Mouse (Mus musculus) forebrain, embryonic 11.5 days (tissue): ENCODE measurements around the gene Gp1bb. TPM values are rescaled to one million over a fixed set of nuclear protein-coding genes. Genes with fewer than 3 reads are reported as not detected.

Experiments
- ATAC-seq: fragments of 200-750 bp; cut with Nextera tagmentation; replicated peaks from 2 replicates; pipeline ENCODE4 v1.8.0; 2017; ENCODE audit warnings: moderate TSS enrichment; ENCODE audit not compliant: low FRiP score
- DNase-seq: peaks from one replicate; pipeline ENCODE4 v3.0.0-alpha.2; 2017; ENCODE audit warnings: low spot score
- H3K27ac ChIP-seq: fragments of 300-500 bp; sonication (generic); 2 replicates; pipeline ENCODE4 v1.5.1; 2014; ENCODE audit warnings: low read depth, low read length
- H3K27me3 ChIP-seq: fragments of 300-500 bp; sonication (generic); 2 replicates; pipeline ENCODE4 v1.6.1; 2014; ENCODE audit warnings: mild to moderate bottlenecking, low read length, mixed read lengths; ENCODE audit not compliant: control insufficient read depth, insufficient read depth
- H3K36me3 ChIP-seq: fragments of 300-500 bp; sonication (generic); 2 replicates; pipeline ENCODE4 v1.6.1; 2014; ENCODE audit warnings: mild to moderate bottlenecking, low read length, moderate library complexity, mixed read lengths; ENCODE audit not compliant: control insufficient read depth, insufficient read depth
- H3K4me1 ChIP-seq: fragments of 300-500 bp; sonication (generic); replicated peaks from 2 replicates; pipeline ENCODE4 v1.6.1; 2014; ENCODE audit warnings: low read length, mixed read lengths; ENCODE audit not compliant: control insufficient read depth, insufficient read depth
- H3K4me2 ChIP-seq: fragments of 300-500 bp; sonication (generic); 2 replicates; pipeline ENCODE4 v1.6.1; 2014; ENCODE audit warnings: low read depth, mild to moderate bottlenecking, low read length, moderate library complexity, mixed read lengths; ENCODE audit not compliant: severe bottlenecking
- H3K4me3 ChIP-seq: fragments of 300-500 bp; sonication (generic); 2 replicates; pipeline ENCODE4 v1.5.1; 2014; ENCODE audit warnings: low read depth, low read length
- H3K9ac ChIP-seq: fragments of 300-500 bp; sonication (generic); 2 replicates; pipeline ENCODE4 v1.6.1; 2014; ENCODE audit warnings: low read length
- H3K9me3 ChIP-seq: fragments of 300-500 bp; sonication (generic); 2 replicates; pipeline ENCODE4 v1.6.1; 2016; ENCODE audit warnings: low read length, mixed read lengths; ENCODE audit not compliant: control insufficient read depth
- WGBS: fragments of 180-500 bp; shearing (Covaris S2); extraction: QIAGEN DNeasy Blood & Tissue Kit; methylation state at CpG from one replicate; pipeline ENCODE4 v1.1.7; 2014; 5-methylcytosine and 5-hydroxymethylcytosine counted together
- polyA plus RNA-seq: library from polyadenylated mRNA; unstranded; fragments of >200 nt; fragmentation: Nextera tagmentation; extraction: Ambion mirVana; gene quantifications from 2 replicates; pipeline ENCODE4 v1.2.1, GENCODE M21; 2014

Gene Gp1bb
- polyA plus RNA-seq, 1 experiment from 2014 or later = 5.3 TPM

DNA sequence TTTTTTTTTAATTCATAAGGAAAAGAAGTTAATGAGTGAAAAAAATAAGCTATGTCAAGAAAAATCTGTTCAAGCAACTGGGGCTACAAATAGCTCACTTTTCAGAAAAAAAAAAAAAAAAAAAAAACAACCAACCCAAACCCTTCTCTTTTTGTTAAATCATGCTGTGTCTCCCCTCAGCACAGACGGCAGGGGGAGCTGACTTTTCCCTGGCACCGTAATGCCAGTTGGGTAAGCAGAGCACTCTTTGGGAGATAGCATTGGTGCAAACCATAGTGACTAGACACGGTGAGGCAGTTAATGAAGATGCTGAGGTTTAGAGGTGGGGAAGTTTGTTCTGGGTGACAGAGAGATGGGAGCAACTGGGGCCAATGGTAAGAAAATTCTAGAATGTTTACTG lies 9.9 kb upstream of the Gp1bb start:
- Histone ChIP-seq H3K4me1 (no peaks in the 10 kb centered on the region; the same call in 1 of the 2 replicates), H3K9ac (no peak overlapping the region), H3K36me3 (no peaks in the 10 kb centered on the region), H3K27ac (no peak overlapping the region), H3K4me3 (no peak overlapping the region), H3K4me2 (no peak overlapping the region), H3K9me3 (no peaks in the 10 kb centered on the region), H3K27me3 (peaks cover 15% of the 10 kb centered on the region)
- 58% methylated on average over 3 of the region's 3 CpGs for WGBS
- DNase-seq (peak; percentile 33), ATAC-seq (no peak)

DNA sequence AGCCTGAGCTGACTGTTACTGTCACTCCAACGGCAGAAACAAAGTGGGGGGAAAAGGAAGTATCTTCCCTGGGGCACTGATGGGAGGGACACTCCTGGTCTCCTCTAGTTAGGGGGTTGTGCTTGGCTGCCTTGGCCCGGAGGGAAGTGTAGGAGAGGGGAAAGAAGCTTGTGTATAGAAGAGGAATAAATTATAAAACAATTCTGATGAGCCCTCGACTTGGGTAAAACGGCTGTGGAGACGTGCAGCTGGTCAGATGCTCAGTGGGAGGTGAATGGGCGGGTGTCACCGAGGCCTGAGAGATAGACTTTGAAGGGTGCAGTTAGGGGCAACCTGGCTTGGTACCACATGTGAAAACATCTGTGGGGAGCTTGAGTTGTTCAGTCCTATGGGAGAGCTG lies 8.9 kb upstream of the Gp1bb start:
- no peak overlapping the region for H3K4me2 ChIP-seq
- H3K9me3 ChIP-seq = no peaks in the 10 kb centered on the region
- 68% methylated on average over 7 of the region's 7 CpGs for WGBS
- H3K27ac ChIP-seq = no peak overlapping the region
- H3K27me3 ChIP-seq = peaks cover 21% of the 10 kb centered on the region
- H3K4me3 ChIP-seq = no peak overlapping the region
- ATAC-seq (no peak), DNase-seq (peak; percentile 27)
- peaks cover 2% of the 10 kb centered on the region; the same call in 1 of the 2 replicates for H3K4me1 ChIP-seq
- H3K36me3 ChIP-seq = no peaks in the 10 kb centered on the region
- no peak overlapping the region for H3K9ac ChIP-seq

- H3K4me1 ChIP-seq = peaks cover 6% of the 10 kb centered on the region
- H3K4me3 ChIP-seq = peak overlapping the region; percentile 73
- WGBS = 56% methylated on average over 5 of the region's 5 CpGs
- H3K27ac ChIP-seq = no peak overlapping the region
- ATAC-seq (peak; percentile 7; the same call in 1 of the 2 replicates), DNase-seq (peak; percentile 50)
- H3K9ac ChIP-seq = peak overlapping the region; percentile 89
- H3K36me3 ChIP-seq = no peaks in the 10 kb centered on the region
- peak overlapping the region; percentile 91 for H3K4me2 ChIP-seq
- H3K9me3 ChIP-seq = no peaks in the 10 kb centered on the region
- peaks cover 29% of the 10 kb centered on the region for H3K27me3 ChIP-seq
Measured at GRCm38 (mm10) chr16:18630291-18630690, 8.1 kb upstream of the Gp1bb start.

DNA sequence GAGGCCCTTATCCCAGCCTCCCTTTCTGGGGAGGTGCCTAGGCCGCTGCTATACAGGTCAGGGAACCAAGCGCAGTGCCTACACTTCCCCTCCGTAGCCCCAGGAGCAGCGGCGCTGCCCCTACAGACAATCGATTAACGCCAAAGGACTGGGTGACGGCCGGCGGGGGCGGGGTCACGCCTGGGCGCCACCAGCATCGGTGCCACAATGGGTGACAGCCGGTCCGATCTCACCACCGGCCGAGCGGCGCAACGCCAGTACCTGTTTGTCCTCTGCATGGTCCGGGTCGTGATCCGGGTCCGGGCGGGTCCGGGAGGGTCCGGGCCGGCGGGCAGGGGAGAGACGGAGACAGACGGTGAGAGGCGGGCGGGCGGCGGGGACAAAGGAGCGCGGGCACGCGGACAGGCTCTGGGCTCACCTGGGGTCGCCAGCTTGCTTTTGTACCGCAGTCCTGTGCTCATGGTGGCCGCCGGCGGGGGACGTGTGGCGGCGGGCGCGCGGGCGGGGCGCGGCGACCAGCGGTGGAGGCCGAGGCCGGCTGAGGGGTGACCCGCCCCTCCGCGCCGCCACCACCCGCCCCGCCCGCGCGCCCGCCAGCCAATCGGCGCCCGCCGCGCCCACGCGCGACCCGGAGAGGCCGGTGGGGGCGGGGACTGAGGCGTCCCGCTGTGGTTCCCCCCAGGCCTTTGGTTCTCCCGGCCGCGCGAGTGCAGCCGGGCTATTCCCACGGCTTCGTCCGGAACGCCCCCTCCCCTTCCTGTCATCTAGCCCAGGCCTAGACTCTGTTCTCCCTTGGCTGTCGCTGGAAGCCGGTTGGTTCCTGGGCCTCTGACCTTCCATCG lies 7.4 kb upstream of the Gp1bb start, which contains the start of gene Sept5:
Gene Sept5 (minus strand): TSS at position 565 of the 842 bp plus-strand sequence.
- H3K36me3 ChIP-seq = no peaks in the 10 kb centered on the region
- no peaks in the 10 kb centered on the region for H3K9me3 ChIP-seq
- H3K4me1 ChIP-seq = peaks cover 6% of the 10 kb centered on the region
- peak within 1 kb of the TSS; percentile 89 for H3K9ac ChIP-seq
- H3K27ac ChIP-seq = peak within 1 kb of the TSS; percentile 25; the same call in 1 of the 2 replicates
- peak; percentile 84 for DNase-seq
- ATAC-seq = peak; percentile 63
- peak within 1 kb of the TSS; percentile 73 for H3K4me3 ChIP-seq
- WGBS = 1% methylated on average over 79 of the region's 93 CpGs
- peak within 1 kb of the TSS; percentile 91 for H3K4me2 ChIP-seq
- peaks cover 36% of the 10 kb centered on the region for H3K27me3 ChIP-seq

GRCm38 (mm10) chr16:18628948-18629340 lies 6.7 kb upstream of the Gp1bb start:
- H3K27ac ChIP-seq = peak overlapping the region; percentile 25; the same call in 1 of the 2 replicates
- DNase-seq (peak; percentile 50), ATAC-seq (no peak)
- H3K4me3 ChIP-seq = peak overlapping the region; percentile 73
- 29% methylated on average over 2 of the region's 2 CpGs for whole genome bisulfite sequencing
- peaks cover 42% of the 10 kb centered on the region for H3K27me3 ChIP-seq
- H3K9ac ChIP-seq = peak overlapping the region; percentile 89
- no peaks in the 10 kb centered on the region for H3K36me3 ChIP-seq
- H3K4me2 ChIP-seq = peak overlapping the region; percentile 91
- no peaks in the 10 kb centered on the region for H3K9me3 ChIP-seq
- H3K4me1 ChIP-seq = peaks cover 6% of the 10 kb centered on the region

GRCm38 (mm10) chr16:18628206-18628947 lies 6.2 kb upstream of the Gp1bb start:
- H3K27me3 ChIP-seq = peaks cover 48% of the 10 kb centered on the region
- DNase-seq = peak; percentile 51
- peak overlapping the region; percentile 89 for H3K9ac ChIP-seq
- H3K9me3 ChIP-seq = no peaks in the 10 kb centered on the region
- ATAC-seq = no peak
- H3K4me3 ChIP-seq = peak overlapping the region; percentile 73
- no peak overlapping the region for H3K27ac ChIP-seq
- peaks cover 6% of the 10 kb centered on the region for H3K4me1 ChIP-seq
- H3K36me3 ChIP-seq = no peaks in the 10 kb centered on the region
- WGBS = 64% methylated on average over 7 of the region's 7 CpGs
- H3K4me2 ChIP-seq = peak overlapping the region; percentile 91

- peaks cover 6% of the 10 kb centered on the region for H3K4me1 ChIP-seq
- 43% methylated on average over 3 of the region's 3 CpGs for WGBS
- H3K36me3 ChIP-seq = no peaks in the 10 kb centered on the region; the same call in 1 of the 2 replicates
- H3K9ac ChIP-seq = no peak overlapping the region
- ATAC-seq (no peak), DNase-seq (no peak)
- H3K4me2 ChIP-seq = no peak overlapping the region; the same call in 1 of the 2 replicates
- H3K27me3 ChIP-seq = peaks cover 60% of the 10 kb centered on the region
- H3K4me3 ChIP-seq = no peak overlapping the region
- H3K27ac ChIP-seq = no peak overlapping the region
- no peaks in the 10 kb centered on the region for H3K9me3 ChIP-seq
Measured at GRCm38 (mm10) chr16:18627163-18627562, 5.0 kb upstream of the Gp1bb start.

DNA sequence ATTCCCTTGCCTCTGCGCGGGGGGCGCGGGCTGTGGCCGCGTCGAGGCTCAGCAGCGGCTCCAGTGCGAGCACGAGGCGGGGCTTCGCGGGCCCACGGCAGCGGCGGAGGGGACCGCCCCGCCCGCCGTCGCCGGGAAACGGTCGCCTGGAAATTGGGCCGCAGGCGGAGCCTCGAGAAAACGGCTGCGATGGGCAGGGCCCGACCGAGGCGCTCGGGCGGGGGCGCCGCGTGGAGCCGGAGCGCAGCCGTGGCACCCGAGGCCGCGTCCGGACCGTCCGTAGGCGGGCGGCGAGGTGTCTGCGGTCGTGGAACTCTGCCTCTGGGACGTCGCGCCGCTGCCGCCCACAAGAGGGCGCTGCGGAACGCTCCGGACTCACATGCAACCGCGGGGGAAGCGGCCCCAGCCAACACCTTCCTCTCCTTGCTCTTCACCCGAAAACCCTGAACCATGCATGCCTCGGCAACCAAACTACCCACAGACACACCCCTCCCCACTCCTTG lies 4.2 kb upstream of the Gp1bb start, which contains the start of gene Gm49601:
Gene Gm49601 (minus strand): TSS at position 52 of the 503 bp plus-strand sequence.
- H3K9ac ChIP-seq = peak within 1 kb of the TSS; percentile 48
- peak; percentile 93 for DNase-seq
- H3K27ac ChIP-seq = no peak within 1 kb of the TSS
- WGBS = under 1% methylated on average over 62 of the region's 65 CpGs
- H3K4me3 ChIP-seq = peak within 1 kb of the TSS; percentile 38
- H3K27me3 ChIP-seq = peaks cover 68% of the 10 kb centered on the region
- peak; percentile 42 for ATAC-seq
- no peaks in the 10 kb centered on the region; the same call in 1 of the 2 replicates for H3K36me3 ChIP-seq
- peak within 1 kb of the TSS; percentile 63 for H3K4me2 ChIP-seq
- no peaks in the 10 kb centered on the region for H3K9me3 ChIP-seq
- H3K4me1 ChIP-seq = peaks cover 11% of the 10 kb centered on the region
